Mouse (Mus musculus) Muller cell, postnatal 12 days (primary cell): ENCODE results near the gene Strn4.

Source experiments
- DNase-seq: peaks from one replicate; pipeline ENCODE4 v3.0.0-alpha.2; 2015; ENCODE audit errors: inconsistent ontology term

The Strn4 gene

DNA sequence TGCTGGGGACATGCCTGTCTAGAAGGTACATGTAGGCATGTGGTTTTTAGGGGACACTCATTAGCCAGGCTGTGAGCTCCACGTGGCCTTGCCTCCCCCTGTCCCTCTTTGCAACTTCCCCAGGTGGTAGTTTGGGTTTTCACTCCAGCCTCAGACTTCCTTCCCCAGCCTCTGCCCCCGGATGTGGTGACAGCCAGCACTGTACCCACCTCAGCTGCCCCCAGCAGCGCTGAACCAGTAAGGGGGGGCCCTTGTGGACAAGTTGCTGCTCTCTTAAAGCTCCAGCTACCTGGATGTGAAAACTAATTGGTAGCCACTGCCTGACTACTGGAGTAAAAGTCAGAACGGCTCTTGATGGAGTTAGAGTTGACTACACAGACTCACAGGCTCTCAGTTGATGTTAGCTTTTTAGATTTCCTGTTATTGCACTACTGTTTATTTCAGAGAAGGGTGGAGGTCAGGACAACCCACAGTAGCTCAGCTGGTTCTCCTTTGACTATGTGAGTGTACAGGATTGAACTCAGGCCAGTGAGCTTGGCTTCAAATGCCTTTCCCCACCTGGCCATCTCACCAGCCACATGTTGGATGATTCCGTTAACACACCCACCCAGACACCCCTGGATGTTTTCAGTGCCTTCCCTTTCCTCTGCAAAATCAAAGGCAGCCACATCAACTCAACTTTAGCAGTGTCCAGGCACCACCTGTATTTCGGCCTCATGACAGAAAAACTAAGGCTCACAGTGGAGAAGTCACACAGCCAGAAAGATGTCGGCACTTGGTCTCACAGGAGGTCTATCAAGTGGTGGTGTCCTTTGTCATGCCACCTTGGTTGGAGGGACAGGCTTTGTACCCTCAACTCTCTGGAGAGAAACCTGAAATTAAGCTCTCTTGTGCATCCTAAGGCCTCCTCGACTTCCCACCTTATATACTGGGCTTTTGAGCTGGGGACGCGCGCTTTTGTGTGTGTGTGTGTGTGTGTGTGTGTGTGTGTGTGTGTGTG, 26.2 kb downstream of the Strn4 start:
- DNase-seq = peak; percentile 16

DNA sequence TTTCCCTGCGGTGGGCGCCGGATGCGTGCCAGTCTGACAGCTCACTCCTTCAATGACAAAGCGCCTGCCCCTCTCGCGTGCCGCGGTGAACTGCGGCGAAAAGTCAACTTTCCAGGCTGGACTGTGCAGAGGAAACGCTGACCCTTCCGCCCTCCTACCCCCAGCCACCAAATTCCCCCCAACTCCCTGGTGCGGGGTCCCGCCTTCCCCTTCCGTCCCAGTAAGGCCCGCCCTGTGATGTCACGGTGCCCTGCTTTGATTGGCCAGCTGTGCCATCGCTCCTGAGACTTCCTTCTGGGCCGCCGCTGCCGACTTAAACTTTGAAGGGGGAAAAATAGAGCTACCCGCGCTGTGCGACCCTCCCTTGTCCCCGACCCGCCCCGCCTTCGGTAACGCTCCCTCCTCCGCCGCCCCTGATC, 27.0 kb downstream of the Strn4 start, which contains the start of gene Prkd2:
Gene Prkd2, plus strand, starts transcription at position 258 of the 419 bp plus-strand sequence.
- DNase-seq = peak; percentile 89

DNA sequence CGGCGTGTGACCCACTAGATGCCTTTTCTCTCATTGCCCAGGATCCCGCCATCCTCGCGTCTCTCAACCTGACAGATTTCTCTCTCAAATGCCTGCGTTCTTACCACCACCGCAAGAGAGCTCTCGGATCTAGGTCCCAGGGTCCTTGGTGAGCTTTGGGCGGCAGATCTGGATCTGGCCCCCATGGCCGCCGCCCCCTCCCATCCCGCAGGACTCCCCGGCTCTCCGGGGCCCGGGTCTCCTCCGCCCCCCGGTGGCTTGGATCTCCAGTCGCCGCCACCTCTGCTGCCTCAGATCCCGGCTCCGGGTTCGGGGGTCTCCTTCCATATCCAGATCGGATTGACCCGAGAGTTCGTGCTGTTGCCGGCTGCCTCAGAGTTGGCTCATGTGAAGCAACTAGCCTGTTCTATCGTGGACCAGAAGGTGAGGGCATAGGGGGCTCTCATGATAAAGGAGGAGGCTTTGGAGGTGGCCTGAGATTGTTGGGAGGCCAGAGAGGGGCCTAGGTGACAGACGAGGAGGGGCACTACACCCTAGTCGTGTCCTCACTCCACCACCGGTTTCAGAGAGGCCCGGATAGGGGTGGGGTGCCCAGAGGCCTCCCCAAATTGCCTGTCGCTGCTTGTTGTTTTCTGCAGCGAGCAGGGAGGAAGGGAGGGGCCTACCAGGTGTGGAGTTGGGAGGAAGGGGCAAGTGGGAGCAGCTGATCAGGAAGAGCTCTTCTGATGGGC, 27.9 kb downstream of the Strn4 start:
- peak; percentile 34 for DNase-seq

DNA sequence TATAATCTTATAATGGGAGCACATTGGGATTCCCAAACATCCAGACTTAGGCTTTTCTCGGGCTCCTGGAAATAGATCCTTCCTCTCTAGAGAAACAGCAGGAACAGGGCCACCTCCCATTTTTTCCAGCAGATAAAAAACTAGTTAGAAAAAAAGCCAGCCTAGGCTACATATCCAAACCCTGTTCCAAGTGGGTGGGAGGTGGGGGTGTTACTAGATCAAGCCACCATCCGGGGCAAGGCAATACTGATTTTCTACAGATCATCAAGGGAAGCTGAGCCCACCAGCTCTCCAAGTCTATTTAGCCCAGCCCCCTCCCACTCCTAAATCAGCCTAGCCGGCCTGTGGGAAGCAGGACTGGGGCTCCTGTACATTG, 29.0 kb downstream of the Strn4 start:
- no peak for DNase-seq

DNA sequence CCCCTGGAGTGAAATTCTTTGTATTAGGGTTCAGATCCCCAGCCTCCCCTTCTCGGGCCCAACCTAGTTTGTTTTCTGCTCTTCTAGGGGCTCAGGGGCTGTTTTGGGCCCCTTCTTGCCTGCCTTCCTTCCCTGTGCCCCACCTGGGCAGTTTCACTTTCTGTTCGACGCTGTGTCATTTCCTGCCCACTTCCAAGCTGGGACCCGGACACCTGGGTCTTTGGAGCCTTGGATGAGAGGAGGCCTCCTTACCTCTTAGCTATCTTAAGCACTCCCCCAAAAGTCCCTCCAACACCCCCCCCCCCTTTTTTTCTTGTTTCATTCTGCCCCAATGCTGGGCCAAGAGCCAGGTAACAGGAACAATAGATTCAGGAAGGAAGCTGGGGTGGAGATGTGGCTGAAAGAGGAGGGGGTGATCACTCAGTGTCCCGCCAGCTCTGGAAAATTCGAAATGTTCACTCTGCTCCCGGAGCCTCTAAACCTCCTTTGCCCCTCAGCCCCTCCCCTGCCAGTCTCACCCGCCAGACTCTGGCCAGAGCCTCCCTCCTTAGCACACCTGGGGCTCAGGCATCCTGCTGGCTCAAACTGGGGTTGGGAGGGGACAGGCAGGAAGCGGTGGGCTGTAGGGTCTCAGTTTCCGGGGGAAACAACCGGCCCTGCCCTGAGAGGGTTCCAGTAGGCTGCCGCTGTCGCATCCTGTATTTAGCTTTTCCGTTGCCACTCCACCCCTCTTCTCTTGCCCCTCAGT, 29.6 kb downstream of the Strn4 start:
- peak; percentile 12 for DNase-seq

DNA sequence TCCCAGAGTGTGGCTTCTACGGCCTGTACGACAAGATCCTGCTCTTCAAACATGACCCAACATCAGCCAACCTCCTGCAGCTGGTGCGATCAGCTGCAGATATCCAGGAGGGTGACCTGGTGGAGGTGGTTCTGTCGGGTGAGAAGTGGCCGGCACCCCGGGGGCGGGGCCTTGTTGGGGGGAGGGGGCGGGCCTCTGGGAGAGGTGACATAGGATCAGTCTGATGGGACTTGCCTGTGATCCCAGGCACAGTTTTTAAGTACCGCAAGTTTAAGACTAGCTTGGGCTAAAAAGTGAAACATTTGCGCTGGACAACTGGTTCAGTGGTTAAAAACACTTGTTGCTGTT, 30.1 kb downstream of the Strn4 start:
- DNase-seq = no peak

DNA sequence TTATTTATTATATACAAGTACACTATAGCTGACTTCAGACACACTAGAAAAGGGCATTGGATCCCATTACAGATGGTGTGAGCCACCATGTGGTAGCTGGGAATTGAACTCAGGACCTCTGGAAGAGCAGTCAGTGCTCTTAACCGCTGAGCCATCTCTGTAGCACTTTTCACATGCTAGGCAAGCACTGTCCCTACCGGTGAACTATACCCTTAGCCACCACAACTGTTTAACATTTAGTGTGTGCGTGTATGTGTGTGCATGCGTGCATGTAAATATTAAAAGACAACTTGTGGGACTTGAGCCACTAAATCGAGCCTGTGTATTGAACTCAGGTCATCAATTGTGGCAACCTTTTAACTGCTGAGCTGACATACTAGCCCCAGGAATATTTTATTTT, 31.1 kb downstream of the Strn4 start:
- DNase-seq = no peak

DNA sequence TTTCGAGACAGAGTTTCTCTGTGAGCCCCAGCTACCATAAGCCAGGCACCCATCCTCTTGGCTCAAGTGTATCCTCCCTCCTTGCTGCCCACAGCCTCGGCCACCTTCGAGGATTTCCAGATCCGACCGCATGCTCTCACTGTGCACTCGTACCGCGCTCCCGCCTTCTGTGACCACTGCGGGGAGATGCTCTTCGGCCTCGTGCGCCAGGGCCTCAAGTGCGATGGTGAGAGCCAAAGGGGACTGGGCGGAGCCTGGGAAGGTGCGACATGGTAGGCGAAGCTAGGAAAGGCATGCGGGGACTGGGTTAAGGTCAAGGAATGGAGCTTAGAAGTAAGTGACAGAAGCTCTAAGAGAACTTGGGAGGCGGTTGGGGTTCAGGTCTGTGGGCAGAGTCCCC, 31.8 kb downstream of the Strn4 start:
- no peak for DNase-seq

DNA sequence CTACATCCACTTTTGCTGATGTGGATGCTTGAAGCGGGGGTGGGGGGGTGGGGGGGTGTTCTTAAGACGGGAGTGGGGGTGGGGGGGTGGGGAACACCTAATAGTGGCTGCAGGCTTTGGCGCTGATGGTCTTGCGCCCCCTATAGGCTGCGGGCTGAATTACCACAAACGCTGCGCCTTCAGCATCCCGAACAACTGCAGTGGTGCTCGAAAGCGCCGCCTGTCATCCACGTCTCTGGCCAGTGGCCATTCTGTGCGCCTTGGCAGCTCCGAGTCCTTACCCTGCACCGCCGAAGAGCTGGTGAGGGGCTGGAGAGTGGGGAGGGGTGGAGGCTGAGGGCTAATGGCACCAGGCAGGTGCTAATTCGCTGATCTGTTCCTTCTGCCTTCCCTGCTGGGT, 32.9 kb downstream of the Strn4 start:
- no peak for DNase-seq

DNA sequence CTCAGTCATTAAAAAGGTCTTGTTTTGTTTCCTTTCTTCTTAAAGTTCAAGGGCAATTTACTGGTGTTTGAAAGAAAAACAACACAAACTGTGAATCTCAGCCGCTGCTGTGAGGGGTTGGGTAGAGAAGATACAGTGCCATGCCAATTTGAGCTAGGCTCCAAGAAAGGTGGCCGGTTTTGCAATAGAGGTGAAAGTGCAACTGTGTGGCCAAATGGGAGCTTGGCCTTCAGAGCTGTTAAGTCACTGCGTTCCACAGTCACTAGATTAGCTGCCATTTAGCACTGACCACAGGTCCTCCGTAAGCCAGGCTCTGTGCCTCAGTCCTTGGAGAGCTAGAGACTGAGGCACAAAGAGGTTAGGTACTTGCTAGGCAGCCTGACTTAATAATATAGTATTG, 35.9 kb downstream of the Strn4 start:
- DNase-seq = no peak

DNA sequence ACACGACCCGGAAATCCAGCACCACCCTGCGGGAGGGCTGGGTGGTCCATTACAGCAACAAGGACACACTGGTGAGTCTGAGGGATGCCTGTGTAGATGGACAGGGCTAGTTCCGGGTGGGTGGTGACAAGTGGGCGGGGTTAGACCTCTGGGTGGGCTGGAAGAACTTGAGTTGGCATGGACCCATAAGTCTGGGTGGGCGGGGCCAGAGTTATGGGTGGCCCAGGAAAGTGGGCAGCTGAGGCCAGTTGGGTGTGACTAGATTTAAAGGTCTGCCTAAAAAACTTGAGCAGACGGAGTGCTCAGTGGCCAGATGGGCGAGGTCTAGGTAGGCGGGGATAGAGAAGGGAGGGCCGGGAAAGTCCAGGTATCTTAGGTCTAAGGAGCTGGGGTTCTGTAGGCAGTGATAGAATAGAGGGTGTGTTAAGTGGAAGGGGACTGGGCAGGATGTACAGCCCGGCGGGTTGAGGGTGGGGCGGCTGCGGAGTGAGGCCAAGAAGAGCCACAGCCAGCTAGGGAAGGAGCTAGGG, 37.7 kb downstream of the Strn4 start:
- DNase-seq = no peak

DNA sequence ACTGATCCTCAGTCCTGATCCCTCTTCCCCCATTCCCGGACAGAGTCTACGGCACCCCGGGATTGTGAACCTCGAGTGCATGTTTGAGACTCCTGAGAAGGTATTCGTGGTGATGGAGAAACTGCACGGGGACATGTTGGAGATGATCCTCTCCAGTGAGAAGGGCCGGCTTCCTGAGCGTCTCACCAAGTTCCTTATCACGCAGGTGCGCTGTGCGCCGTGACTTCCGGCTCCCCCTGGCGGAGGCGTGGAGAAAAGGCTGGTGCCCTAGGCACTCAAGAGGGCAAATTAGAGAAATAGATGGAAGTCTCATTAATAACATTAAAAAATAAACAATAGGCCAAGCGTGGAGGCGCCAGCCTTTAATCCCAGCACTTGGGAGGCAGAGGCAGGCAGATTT, 42.6 kb downstream of the Strn4 start:
- DNase-seq = no peak

DNA sequence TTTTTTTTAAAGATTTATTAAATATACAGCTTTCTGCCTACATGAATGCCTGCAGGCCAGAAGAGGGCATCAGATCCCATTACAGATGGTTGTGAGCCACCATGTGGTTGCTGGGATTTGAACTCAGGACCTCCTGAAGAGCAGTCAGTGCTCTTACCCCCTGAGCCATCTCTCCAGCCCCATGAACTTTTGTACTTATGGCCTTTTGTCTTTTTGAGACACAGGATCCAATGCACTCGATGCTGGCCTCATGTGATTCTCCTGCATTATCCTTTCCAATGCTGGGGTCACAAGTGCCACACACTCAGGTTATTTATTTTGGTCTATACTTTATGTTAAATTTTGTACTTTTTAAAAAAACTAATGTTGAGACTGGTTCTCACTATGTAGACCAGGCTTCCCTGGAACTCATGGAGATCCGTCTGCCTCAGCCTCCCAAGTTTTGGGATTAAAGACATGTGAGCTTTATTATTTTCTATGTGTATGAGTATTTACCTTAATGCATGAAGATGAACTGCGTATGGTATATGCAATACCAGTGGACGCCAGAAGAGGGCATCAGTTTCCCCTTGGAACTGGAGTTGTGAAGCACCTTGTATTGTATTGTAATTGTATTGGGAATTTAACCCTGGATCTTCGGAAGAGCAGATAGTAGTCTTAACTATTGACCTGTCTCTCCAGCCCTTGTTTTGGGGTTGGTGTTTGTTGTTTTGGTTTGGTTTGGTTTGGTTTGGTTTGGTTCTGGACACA, 44.4 kb downstream of the Strn4 start:
- no peak for DNase-seq

DNA sequence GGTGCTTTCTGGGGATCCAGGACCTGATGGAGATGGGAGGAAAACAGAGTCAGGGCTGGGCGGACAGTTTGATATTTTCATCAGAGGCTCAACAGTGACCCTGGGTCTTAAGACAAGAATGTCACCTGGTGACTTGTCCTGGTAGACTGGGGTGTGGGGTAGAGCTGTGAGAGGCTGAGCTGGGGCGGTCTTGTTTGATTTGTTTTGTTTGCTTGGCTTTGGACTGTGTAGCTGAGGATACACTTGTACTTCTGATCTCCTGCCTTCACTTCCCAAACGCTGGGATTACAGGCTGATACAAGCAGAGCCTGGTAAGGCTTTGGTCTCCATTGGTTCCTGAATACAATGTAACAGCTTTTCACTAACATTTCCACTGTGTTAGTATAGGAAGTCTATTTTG, 51.8 kb downstream of the Strn4 start:
- no peak for DNase-seq

DNA sequence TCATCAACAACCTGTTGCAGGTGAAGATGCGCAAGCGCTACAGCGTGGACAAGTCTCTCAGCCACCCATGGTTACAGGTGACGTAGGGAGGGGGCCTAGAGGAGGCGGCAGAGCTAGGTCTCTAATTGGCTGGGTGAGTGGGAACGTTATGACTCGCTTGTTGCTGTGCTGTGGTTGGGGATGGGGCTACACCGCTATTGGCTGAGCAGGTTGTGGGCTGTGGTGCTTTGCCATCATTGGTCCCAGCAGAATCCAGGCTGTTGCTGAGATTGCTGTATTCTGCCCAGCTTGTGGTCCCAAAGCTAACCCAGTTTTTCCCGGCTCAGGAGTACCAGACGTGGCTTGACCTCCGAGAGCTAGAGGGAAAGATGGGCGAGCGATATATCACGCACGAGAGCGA, 53.8 kb downstream of the Strn4 start:
- peak; percentile 72 for DNase-seq

DNA sequence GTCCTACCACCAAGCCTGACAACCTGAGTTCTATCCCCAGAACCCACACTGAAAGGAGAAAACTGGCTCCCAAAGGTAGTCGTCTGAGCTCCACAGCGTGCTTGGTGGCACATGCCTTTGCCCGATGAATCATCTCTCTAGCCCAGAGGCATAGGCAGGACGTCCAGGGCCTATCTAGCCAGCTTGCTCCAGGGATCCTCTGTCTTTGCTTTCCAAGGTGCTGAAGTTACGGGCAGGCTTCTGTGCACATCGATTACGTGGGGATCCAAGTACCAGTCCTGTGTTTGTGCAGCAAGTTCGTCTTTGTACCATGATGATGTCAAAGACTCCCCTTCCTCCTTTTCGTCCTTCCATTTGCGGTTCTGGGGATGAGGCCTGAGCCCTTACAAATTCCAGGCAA, 55.9 kb downstream of the Strn4 start:
- DNase-seq = no peak

DNA sequence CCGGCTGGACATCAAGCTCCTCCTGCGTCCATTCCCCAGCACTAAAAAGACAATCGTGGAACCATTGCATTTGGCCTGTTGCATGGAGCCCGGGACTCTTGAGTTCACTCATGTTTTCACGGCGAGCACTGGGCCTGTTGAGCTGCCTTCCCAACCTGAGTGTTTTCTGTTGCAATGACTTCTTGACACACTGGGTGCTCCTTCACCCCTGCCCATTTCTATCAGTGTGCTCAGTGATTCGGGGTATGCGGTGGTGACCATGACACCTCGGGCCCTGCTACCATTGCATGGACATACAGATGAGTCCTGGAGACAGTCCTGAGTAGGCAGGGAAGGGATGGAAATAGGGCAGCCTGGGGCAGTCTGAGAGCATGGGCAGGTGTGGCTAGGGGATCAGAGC, 56.8 kb downstream of the Strn4 start:
- no peak for DNase-seq

DNA sequence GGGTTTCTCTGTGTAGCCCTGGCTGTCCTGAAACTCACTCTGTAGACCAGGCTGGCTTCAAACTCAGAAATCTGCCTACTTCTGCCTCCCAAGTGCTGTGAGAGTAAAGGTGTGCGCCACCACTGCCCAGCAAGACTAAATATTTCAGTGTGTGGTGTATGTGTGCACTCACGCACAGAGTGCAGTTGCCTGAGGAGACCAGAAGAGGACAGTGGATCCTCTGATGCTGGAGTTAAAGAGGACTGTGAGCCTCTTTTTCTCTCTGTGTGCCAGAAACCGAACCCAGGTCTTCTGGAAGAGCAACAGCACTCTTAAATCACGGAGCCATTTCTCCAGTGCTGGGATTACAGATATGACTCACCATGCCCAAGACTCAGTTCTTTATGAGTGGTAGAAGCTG, 57.7 kb downstream of the Strn4 start:
- no peak for DNase-seq

DNA sequence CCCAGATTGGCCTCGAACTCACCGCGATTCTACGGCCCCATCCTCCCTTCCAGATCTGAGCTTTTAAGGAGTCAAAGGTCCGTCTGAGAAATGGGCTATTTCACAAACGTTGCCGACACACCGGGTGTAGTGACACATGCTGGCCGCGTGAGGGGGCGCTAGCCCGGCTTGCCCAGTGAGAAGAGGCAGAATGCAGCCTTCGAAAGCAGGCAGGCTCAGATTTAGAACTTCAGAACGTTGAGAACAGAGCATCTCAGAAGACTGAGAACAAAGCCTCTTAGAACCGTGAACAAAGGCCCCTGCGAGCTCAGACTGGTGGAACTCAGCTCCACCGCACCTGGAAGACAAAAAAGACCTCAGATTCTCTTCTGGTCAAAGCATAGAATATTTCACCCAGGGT, 58.5 kb downstream of the Strn4 start:
- peak; percentile 84 for DNase-seq

DNA sequence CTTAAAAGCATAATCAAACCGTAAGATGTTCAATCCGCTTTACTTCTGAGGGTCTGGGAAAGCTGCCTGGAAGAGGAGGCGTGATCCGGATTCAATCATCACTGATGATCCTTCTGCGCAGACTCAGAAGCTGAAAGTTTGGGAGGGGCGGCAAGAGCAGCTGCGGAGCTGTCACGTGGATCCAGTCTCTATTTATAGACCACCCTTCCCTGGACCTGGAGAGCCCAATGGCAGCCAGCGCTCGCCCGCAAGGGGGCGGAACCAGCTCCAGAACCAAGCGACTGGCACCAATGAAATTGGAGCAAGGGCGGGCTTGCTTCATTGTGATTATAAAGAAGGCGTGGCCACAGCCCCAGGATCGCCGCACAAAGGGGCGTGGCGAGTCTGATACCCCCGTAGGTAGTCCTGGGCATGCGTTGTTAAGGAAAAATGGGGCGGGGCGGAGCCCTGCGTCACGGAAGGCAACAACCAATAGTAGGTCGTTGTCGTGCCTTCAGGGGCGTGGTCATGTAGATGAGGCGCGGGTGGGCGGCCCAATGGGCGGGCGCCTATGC, 59.1 kb downstream of the Strn4 start:
- peak; percentile 100 for DNase-seq

DNA sequence AGATGAGACGGTGACA, 59.4 kb downstream of the Strn4 start, which contains the start of gene Dact3:
Gene Dact3, plus strand, starts transcription at position 8 of the 16 bp plus-strand sequence.
- DNase-seq = no peak

DNA sequence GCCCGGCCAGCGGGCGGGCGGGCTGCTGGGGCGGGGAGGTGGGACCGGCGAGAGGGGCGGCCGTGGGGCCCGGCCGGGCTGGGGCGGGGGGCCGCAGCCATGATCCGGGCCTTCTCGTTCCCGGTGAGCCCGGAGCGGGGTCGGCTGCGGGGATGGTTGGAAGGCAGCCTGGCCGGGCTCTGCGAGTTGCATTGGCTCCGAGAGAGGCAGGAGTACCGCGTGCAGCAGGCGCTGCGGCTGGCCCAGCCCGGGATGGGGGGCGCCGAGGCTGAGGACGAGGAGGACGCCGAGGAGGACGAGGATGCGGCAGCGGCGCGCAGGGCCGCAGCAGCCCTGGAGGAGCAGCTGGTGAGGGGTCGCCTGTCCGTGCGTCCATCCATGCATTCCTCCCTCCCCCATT, 59.6 kb downstream of the Strn4 start:
- no peak for DNase-seq
